Mouse (Mus musculus): ENCODE data around the gene Washc4.

The Washc4 gene

DNA sequence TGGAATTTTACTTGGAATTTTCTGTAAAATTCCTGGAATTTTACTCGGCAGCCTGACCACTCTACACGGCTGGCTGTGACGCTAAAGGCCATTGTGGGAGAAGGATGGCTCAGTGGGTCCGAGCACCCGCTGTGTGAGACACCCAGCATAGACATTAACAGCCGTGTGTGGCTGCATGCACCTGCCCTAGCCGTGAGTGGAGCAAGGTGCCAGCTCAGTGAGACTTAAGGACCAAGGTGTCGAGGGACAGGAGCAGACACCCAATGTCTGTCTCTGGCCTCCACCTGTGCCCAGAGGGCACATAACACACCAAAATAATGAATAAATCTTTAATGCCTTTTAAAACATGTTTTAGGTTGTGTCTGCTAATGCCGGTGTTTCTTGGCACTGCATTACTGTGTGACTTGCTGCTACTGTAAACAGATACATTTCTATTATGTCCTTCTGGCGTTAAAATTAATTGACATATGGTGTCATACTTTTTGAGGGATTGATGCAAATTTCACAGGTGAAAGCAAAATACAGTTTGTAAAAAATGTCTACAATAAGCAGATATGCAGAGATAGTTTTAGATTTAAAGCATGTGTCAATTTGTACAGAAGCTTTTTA is 60.5 kb downstream of the Washc4 start:
- no peak for DNase-seq

DNA sequence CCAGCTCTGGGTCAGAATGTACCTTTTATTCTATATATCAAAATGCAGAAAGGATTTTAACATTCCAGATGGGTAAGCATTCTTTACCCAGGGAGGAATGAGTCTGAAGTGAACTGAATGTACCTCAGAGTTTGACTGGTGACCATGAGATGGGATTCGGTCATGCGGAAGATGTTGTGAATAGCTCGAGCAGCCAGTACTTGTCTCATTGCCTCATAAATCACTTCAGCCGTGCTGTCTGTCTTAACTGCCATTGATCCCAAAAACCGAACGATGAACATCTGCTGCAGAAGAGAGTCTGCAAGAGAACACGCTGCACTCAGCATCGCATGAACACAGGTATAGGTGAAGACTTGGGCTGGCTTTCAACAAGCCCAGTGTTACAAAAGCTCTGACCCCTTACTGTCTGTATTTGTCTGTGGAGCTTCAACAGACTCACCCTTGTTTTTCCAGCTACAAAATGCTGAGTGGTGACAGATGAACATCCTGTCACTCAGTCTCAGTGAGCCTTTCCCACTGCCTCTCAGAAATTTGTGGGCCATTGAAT is 62.2 kb downstream of the Washc4 start:
- DNase-seq, result no peak

DNA sequence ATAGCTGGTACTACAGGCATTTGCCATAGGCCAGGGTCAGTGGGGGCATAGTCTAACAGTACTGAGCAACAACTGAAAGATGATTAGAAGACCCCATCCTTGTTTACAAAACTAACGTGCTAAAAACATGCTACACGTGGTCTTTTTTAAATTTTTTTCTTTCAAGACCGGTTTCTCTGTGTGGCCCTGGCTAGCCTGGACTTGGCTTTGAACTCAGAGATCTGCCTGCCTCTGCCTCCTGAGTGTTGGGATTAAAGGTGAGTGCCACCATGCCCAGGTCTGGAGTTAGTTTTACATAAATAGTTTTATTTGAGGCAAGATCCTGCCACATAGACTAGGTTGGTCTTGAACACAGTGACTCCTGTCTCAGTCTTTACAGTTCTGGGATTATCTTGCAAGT is 63.6 kb downstream of the Washc4 start:
- no peak for DNase-seq

DNA sequence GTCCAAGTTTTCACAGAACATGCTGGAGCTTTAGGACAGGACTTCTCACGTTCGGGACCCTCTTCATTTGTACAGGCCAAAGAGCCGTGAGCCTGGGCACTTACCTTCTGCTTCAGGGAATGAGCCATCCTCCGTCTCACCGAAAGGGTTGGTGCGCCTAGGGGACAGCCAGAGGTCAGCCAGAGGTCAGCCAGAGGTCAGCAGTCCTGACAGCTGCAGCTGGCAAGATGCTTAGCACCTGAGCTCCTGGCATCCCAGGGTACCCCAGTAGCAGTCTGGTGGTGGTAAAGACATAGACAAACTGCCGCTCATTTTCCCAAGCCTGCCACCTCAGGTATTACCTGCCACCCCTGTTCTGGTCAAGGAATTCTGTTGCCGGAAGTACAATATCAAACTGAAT is 65.0 kb downstream of the Washc4 start:
- no peak for DNase-seq

DNA sequence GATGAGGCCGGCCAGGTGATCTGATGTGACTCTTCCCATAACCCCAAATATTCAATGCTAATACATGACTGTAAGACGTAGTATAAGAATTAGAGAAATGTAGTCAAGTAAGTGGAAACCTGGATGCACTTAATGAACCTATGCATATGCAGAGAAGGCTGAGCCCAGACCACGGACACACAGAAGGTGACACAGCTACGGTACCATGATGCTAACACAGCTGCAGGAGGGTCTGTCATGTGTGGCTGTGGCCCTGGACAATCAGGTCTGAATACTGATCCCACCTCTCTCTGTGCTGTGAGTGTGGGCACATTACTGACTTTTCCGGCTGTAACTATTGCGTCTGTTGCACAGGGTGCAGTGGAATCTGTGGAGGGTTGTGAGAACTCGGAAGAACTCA is 67.0 kb downstream of the Washc4 start:
- DNase-seq, result no peak

DNA sequence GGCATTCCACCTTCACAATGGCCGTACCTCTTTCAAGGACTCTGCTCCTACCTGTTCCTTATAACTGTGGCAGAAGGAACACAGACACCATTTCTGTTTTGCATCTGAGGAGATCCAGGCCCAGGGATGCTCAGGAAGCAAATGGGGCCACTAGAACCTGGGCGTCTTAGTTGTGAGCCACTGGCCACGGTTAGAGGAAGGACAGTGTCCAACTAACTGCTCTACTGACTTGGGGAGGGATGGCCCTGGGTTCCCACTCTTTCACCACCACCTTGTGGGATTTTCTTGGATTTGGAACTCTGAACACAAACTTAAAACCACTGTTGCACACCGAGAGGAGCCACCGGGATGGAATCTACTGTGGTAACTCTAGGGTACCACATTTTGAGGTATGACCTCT is 68.3 kb downstream of the Washc4 start:
- no peak for DNase-seq

DNA sequence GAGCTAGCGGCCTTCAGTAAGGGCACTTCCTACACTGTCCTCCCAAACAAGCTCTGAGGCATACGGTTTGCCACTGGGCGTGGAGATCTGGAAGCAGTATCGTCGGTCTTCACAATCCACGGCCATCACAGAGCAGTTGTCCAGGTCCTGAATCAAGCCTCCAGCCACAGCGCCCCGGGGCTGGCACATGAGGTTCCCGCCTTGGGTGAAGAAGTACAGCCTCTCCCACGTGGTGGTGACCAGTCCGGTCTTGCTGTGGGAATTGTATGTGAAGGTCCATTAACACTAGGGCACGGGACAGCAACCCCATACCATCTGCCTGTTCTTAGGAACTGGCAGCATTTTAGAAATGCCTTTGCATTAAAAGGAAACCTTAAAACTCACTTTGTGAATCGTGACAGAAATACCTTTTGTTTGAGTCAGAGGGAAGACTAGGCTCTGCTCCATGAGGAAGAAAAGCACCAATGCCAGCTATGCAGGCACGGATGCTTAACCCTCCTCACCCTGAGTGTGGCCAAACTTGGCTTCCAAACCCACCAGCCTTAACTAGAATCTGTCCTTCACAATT is 69.2 kb downstream of the Washc4 start:
- no peak for DNase-seq

DNA sequence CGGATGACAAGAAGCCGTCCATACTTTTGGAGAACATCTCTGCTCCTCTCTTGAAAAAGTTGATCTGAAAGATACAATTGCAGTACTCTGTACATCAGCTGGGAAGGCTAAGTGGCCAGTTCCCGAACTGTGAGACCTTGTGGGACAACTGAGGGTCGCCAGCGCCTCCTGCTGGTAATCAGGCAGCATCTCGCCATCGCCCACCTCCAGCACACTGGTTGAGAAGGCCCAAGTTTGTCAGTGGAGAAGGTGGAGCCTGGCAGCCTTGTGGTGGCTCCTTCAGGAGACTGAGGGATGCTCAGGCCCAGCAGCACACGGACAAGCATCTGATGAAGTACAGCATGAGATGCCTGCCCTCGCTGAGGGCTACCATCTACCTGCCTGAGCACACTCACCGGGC is 73.8 kb downstream of the Washc4 start:
- peak; percentile 50 for DNase-seq

DNA sequence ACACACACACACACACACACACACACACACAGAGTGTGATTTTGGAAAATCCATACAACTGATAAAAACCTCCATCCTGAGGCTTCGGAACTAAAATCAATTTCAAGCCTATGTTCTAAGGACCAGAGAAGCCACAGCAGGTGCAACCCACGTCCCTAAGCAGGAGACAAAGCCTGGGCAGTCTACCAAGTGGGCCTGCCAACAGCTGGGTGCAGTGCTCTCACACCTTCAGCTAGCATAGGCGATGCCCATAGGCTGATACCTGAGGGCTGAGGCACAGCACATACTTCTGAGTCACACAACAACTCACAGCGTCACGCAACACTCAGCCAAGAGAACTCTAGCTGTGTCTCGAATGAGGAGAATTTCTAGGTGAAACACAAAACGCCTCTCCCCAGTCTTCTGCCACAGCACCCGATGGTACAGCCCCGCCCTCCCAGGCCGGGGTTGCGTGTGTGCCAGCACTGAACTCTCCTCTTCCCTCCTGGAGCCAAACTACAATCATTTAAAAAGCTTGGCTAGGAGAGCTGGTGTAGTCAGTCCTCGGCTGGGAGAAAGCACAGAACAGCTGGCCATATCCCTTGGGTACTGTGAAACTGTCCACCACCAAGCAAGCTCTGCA is 75.4 kb downstream of the Washc4 start:
- no peak for DNase-seq

DNA sequence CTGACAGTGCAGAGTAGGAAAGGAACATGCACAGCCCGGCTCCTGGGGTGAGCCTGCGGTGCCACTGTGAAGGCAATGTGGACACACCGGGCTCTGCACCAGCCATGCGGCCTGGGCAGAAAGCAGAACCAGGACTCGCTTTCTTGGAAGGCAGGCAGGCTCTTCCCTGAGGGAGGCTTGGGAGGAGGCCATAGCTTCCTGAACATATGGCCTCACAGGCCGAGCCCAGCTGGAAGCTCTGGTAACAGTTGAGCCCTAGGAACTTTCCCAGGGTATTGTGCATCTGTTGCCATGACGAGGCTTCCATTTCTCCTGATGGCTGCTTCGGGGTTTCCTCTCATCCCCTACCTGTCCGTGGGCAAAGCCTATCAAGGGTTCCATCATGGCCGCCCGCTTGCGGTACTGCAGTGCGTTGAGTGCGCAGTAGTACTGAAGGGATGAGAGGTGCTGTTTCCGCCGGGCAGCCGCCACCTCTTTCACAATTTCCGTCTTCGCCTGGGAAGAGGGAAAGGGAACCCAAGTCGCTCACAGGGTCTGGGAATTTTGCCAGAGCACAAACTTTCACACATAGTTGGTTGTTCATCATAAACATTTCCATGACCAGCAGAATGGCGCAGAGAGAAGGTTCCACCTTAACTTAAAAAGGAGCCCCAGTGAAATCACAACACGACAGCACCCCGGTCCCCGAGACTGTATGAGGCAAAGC is 77.0 kb downstream of the Washc4 start:
- no peak for DNase-seq

DNA sequence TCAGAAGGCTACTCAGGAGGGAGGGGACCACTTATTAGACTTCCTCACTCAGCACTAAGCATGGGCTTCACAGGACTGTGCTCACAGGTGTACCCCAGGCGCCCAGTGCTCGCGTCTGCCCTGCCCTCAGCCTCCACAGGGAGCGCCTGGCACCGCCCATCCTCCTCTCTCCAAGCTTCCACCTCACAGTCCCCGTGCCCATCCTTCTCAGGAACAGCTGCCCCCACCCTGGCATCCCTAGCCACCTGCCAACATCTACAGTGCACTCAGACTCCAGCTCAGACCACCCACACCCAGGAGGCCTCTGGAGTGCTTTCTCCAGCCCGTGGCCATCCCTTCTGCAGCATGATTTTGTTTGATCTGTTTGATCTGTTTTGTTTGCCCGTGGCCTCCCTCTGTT is 80.5 kb downstream of the Washc4 start:
- no peak for DNase-seq

DNA sequence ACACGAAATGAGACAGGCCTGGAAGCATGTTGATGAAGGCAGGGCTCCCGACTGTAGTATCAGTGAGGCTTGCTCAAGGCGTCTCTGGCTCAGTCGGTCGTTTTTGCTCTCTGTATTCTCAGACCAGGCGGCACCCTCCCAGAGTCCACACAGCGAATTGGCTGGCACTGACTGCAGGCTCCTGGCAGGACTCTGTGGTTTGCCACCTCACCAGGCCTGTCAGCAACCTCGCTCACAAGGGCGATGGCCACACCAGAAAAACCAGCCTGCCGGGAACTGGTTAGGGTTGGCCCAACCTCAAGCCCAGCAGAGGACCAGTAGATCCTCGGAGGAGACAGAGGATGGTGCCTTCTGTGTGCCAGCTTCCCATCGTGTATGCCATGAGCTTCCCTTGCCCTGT is 81.3 kb downstream of the Washc4 start:
- DNase-seq, result peak; percentile 54

DNA sequence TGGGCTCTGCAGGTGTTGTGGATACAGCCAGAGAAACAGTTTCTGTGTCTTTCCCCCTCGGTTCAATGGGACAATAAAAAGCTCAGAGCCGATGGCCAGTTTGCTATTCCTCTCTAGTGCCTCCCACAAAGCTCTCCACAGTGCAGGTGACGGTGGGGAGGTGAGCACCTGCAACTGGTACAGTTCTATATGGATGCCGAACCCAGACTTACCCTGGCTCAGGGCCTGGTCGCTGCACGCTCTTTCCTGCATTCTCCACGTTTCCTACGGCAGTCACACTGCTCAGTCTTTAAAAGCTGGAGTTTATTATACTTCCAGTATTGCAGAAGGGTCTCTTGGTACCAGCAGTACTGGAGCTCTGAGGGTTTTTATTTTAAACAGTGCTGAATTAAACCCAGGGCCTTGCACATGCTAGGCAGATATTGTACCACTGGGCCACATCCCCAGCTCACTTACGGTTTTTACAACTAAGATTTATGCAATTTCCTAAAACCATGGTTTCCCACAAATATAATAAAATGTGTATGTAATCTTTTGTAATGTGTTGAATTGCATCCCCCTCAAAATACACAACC is 83.6 kb downstream of the Washc4 start:
- DNase-seq, result no peak

DNA sequence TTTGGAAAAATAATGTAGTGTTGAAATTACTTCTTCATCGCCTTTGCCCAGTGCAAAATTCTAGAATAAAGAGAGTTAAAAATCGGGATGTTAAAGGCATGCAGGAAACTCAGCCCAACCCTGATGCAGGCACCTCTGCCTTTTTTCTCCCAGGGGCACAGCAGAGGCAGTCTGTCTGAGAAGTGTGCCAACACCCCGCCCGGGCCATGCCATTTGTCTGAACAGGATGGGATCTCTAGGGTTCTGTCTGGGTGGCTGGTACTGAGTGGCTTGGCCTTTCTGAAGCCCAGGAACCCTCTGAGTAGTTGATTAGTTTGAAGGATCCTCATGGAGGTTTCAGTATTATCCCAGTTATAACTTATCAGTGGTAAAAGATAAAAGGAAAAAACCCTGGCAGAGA is 84.7 kb downstream of the Washc4 start:
- DNase-seq, result no peak

DNA sequence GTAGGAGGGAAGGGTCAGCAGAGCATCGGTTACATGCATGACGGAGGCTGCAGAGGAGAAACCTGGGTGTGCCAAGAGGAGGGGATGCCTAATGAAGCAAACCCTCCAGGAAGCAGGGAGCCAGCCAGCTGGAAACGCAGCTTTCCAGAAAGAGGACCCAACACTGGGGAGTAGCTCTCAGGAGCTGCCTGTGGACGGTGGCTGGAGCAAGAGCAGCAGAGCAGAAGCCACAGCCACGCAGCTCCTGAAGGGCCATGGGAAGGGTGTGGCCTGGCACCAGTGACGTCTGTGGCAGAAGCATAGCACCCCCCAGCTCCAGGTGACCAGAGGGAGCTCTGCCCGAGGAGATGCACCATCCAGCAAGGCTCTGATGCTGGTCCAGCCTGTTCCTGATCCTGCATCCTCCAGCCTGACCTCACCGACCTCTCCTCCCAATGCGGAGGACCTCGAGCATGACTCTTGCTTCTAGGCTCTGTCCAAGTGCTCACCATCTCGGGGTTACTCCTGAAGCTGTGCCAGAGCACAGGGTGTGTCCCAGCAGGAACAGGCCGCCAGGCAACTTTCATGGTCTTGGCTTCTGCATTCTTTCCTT is 85.7 kb downstream of the Washc4 start:
- DNase-seq, result peak; percentile 63

DNA sequence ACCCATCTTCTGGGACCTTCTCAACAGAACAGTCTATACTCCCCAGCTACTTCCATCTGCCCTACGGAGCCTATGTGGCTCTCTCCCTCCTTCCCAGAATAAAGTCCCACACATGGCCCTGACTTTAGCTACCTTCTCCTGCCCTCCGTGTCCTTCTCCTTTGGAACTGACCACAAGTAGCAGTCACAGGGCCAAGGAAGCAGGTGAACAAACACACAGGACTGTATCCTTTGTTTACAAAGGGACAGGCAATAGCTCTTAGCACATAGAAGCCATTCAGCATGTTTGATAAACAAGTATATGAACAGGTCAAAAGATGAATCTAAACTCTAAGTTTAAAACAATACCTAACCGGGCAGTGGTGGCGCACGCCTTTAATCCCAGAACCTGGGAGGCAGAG is 86.3 kb downstream of the Washc4 start:
- DNase-seq, result peak; percentile 42

DNA sequence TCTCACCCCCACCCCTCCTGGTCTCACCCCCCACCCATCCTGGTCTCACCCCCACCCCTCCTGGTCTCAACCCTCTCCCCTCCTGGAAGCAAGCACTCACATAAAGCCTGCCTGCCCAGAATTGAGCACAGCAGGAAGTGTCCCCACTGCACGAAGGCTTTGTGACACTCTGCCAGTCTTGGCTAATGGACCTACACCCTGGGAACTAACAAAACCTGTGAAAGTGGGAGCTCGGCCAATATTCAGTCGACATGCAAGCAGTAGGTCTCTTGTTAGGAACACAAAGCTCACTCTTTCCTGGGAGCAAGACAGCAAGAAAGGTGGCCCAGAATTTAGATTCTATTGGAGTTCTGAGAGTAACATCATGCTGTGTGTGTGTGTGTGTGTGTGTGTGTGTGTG is 87.3 kb downstream of the Washc4 start:
- peak; percentile 41 for DNase-seq

DNA sequence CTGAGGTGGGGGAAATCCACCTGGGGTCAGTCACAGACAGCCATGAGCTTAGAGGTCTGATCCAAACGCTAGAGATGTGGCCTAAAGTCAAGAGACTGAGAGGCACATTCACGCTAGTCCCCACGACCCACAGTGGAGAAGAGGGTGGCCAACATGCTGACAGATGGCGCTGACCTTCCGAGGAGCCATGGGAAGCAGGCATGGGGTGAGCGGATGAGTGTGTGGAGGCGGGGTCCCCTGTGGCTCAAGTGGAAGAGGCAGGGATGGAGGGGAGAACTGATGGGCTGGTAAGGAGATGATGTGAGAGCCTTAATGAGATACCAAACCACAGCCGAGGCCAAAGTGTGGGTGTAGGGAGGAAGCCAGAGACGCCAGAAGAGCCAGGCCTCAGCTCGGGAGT is 88.2 kb downstream of the Washc4 start:
- no peak for DNase-seq

DNA sequence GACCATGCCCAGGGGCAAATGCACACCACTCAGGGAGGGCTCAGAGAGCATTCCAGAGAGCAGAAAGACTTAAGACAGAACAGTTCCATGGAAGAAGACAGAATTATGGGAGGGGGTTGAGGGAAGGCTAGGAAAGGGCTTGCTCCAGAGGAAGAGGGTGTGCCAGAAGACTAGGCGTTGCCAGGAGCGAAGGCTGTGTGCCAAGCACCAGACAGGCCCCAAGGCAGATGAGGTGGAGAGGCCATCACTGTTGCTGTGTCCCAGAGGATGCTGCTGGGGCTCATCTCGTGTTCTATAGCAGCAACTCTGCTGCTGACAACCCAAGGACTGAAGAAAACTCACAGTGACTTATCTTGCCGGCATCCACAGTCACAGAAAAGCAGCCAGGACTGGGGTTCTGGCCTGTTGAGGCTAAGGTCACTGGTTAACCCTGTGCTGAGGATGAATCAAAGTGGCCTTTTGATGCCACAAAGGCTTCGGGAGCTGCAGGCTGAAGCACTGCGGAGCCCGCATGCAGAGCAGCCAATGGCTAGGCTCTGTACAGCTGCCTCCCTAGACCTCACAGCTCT is 89.3 kb downstream of the Washc4 start:
- no peak for DNase-seq

DNA sequence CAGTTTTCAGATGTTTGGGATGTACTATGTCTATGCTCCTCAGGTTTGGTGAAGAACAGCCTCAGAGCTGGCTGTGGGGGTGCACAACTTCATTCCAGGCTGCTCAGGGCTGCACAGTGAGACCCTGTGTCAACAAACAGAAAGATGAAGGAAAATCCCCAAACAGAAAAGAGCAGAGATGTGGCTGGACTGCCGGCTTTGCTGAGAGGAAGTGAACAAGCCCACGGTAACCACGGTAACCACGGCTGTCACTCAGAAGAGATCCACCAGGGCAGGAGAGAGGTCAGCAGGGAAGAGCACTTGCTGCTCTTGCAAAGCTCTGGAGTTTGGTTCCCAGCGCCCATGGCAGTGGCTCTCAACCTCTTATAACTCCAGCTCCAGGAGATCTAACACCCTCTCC is 90.9 kb downstream of the Washc4 start:
- peak; percentile 66 for DNase-seq

DNA sequence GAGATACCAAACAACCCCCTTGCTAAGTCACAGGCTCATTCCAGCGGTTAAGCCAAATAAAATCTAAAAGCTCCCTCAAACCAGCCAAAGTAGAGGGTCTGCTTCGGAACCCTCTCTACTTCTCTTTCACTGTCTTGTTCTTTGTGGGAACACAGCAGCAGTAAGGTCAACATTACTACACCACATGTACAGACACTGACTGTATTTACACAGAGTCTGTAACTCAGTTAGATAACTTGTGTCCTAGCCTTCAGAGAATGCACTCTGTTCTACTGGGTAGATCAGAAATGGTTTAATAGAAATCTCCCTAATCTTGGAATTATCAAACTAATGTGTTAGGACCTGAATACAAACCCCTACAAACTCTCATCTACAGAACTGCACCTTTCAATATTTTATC is 92.6 kb downstream of the Washc4 start:
- no peak for DNase-seq

DNA sequence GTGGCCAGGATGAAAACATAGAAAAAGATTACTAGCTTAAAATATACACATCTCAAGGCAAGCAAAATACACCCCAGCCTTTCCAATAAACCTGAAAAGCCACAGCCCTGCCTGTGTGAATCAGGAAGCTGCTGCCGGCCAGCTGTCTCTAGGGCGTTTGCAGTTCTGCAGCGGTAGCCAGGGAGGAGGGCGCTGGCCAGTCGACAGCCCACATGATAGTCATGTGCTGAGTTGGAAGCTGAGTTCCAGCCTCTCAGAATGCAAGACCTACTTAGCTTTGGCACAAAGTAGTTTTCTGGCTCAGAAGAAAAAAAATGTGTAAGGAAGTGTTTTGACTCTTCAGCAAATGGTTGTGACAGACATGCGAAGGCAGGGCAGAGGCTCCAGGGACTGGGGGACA is 93.7 kb downstream of the Washc4 start:
- peak; percentile 90 for DNase-seq

DNA sequence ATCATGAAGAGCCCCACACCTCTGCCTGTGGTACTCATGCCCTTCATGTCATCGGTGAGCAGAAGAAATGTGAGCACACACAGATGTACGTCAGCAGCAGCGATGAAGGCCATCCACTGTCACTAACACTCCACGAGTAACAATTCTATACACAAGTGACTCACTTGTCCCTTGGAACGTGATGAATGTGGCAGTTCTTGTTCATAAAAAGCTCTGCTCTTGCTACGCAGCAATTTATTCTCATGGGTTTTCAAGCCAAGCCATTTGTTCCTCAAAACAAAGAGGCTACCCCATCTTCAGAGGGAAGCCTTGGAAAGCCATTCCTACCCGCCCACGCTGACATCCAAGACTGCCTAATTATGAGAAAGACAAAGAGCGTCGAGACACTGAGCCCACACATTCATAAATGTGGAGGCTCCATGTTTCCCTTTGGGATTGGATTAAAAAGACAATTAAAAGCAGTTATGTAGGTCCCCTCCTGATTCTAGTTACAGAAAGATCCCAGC is 96.4 kb downstream of the Washc4 start:
- DNase-seq, result no peak
